Mouse (Mus musculus): Measurements from ENCODE around the gene Prr29.

GRCm38 (mm10) chr11:106364712-106365111 is 560 bp upstream of the Prr29 start:
- TF ChIP-seq POLR2A (IDR thresholded peaks at IDR 0.05; ENCODE audit: insufficient read depth, low read length) (no peak), CTCF (IDR thresholded peaks at IDR 0.05; ENCODE audit: low read depth, low read length) (no peak)

Data from ES-Bruce4 (cell line).